Mouse (Mus musculus): Measurements from ENCODE around the gene Tbl3. TPM values are rescaled to one million over a fixed set of nuclear protein-coding genes. Genes with fewer than 3 reads are reported as not detected.
A peak's percentile ranks its signal among the peaks of the same experiment; 100 is the strongest.

The Tbl3 gene
- polyA plus RNA-seq, 1 experiment from 2014 or later, result 50.5 TPM

DNA sequence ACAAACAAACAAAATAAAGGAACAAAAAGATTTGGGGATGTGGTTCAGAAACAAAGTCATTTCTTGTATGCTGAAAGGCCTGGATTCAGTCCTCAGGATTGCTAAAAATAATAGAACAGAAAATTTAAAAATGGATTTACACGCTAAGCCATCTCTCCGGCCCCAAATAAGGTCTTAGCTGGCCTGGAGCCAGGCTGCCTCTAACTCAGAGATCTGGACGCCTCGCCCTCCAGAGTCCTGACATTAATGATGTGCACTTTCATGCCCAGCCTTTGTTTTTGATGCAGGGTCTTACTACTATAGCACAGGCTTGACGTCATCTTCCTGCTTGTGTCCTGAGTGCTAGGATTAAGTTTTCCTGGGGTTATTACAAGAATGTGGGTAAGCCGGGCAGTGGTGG lies 21.6 kb upstream of the Tbl3 start:
- Histone ChIP-seq H3K36me3 (ENCODE audit: insufficient read depth, low read length) (no peaks in the 10 kb centered on the region), H3K4me2 (ENCODE audit: low read length) (no peak overlapping the region), H3K9ac (ENCODE audit: low read depth, low read length) (no peak overlapping the region), H3K4me1 (replicated peaks; ENCODE audit: insufficient read depth, low read length) (no peaks in the 10 kb centered on the region), H3K27me3 (ENCODE audit: insufficient read depth, low read length) (no peaks in the 10 kb centered on the region), H3K9me3 (replicated peaks; ENCODE audit: low read length) (no peaks in the 10 kb centered on the region), H3K27ac (no peak overlapping the region), H3K4me3 (replicated peaks; ENCODE audit: low read depth, low read length) (no peak overlapping the region)
- WGBS, result 69% methylated on average over 6 of the region's 6 CpGs
- no peak for TF ChIP-seq CTCF (IDR thresholded peaks at IDR 0.05; ENCODE audit: low read depth)
- ATAC-seq (replicated peaks; ENCODE audit: low FRiP score, low read depth) (no peak), DNase-seq (ENCODE audit: low spot score) (no peak)

DNA sequence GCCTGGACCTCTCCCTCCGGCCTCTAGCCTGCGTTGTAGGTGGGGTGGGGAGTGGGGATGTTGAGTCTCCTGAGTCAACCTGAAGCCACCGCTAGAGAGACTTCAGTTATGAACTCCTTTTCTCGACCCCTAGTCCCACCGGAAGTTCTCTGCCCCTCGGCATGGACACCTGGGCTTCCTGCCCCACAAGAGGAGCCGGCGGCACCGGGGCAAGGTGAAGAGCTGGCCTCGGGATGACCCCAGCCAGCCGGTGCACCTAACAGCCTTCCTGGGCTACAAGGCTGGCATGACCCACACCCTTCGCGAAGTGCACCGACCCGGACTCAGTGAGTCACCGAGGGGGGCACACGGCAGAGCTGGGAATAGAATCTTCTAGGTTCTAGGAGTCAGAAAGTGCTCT lies 20.7 kb upstream of the Tbl3 start:
- ATAC-seq (replicated peaks; ENCODE audit: low FRiP score, low read depth), result no peak
- no peaks in the 10 kb centered on the region for H3K27me3 ChIP-seq (ENCODE audit: insufficient read depth, low read length)
- no peaks in the 10 kb centered on the region for H3K9me3 ChIP-seq (replicated peaks; ENCODE audit: low read length)
- no peak overlapping the region for H3K9ac ChIP-seq (ENCODE audit: low read depth, low read length)
- H3K4me2 ChIP-seq (ENCODE audit: low read length), result no peak overlapping the region
- H3K4me1 ChIP-seq (replicated peaks; ENCODE audit: insufficient read depth, low read length), result no peaks in the 10 kb centered on the region
- TF ChIP-seq CTCF (IDR thresholded peaks at IDR 0.05; ENCODE audit: low read depth), result no peak
- H3K27ac ChIP-seq, result no peak overlapping the region
- no peak overlapping the region for H3K4me3 ChIP-seq (replicated peaks; ENCODE audit: low read depth, low read length)
- H3K36me3 ChIP-seq (ENCODE audit: insufficient read depth, low read length), result no peaks in the 10 kb centered on the region
- DNase-seq (ENCODE audit: low spot score), result no peak
- WGBS, result 66% methylated on average over 17 of the region's 17 CpGs

DNA sequence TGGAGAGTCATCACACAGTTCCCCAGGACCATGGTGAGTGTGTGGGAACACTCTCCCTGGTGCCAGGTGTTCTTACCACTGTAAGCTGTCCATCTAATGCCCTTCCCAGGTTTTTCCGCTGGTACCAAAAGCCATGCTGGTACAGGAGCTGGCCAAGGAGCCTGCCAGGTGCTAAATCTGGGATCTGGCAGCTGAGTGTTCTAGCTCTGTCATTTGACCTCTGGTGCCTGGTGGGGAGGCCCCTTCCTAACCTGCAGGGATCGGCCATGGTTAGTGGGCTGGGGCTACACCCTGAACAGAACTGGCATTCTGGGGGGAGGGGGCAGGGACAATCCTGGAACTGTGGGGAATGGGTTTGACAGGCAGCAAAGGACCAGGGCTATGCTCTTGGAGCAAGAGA lies 20.2 kb upstream of the Tbl3 start, which contains the start of gene Rpl3l:
Gene Rpl3l (plus strand): TSS at position 203 of the 400 bp plus-strand sequence.
- Histone ChIP-seq H3K27ac (no peak within 1 kb of the TSS), H3K4me2 (ENCODE audit: low read length) (no peak within 1 kb of the TSS), H3K9me3 (replicated peaks; ENCODE audit: low read length) (no peaks in the 10 kb centered on the region), H3K4me3 (replicated peaks; ENCODE audit: low read depth, low read length) (no peak within 1 kb of the TSS), H3K27me3 (ENCODE audit: insufficient read depth, low read length) (no peaks in the 10 kb centered on the region), H3K36me3 (ENCODE audit: insufficient read depth, low read length) (0 out of 2 replicates have a peak, but pooled peaks cover under 1% of the 10 kb centered on the region), H3K4me1 (replicated peaks; ENCODE audit: insufficient read depth, low read length) (no peaks in the 10 kb centered on the region), H3K9ac (ENCODE audit: low read depth, low read length) (no peak within 1 kb of the TSS)
- WGBS, result 49% methylated on average over 2 of the region's 2 CpGs
- no peak for DNase-seq (ENCODE audit: low spot score)
- no peak for TF ChIP-seq CTCF (IDR thresholded peaks at IDR 0.05; ENCODE audit: low read depth)
- no peak for ATAC-seq (replicated peaks; ENCODE audit: low FRiP score, low read depth)

DNA sequence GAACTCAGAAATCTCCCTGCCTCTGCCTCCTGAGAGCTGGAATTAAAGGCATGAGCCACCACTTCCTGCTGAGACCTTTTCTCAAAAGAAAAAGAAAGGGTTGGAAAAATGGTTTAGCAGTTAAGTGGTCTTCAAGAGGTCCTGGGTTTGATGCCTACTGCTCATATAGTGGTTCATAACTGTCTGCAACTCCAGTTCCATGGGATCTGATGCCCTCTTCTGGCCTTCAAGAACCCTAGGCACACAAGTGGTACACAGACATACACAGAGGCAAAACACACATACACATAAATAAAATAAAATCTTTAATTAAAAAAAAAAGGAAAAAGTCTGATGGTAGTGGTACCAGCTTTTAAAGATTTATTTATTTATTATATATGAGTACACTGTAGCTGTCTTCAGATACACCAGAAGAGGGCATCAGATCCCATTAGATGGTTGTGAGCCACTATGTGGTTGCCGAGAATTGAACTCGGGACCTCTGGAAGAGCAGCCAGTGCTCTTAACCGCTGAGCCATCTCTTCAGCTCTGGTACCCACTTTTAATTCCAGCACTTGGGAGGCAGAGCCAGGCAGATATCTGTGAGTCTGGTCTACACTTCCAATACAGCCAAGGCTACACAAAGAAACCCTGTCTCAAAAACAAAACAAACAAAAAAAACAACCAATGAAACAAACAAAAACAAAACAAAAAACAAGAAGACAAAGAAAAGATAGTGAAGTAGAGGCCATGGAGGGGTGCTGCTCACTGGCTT lies 18.4 kb upstream of the Tbl3 start:
- DNase-seq (ENCODE audit: low spot score) (no peak), ATAC-seq (replicated peaks; ENCODE audit: low FRiP score, low read depth) (no peak)
- H3K4me1 ChIP-seq (replicated peaks; ENCODE audit: insufficient read depth, low read length), result peaks cover 8% of the 10 kb centered on the region
- H3K27ac ChIP-seq, result no peak overlapping the region
- no peak overlapping the region for H3K4me3 ChIP-seq (replicated peaks; ENCODE audit: low read depth, low read length)
- 0 out of 2 replicates have a peak, but pooled peaks have one; percentile 25 for TF ChIP-seq CTCF (IDR thresholded peaks at IDR 0.05; ENCODE audit: low read depth)
- peaks cover 15% of the 10 kb centered on the region; the same call in 1 of the 2 replicates for H3K36me3 ChIP-seq (ENCODE audit: insufficient read depth, low read length)
- no peak overlapping the region for H3K4me2 ChIP-seq (ENCODE audit: low read length)
- no peaks in the 10 kb centered on the region for H3K9me3 ChIP-seq (replicated peaks; ENCODE audit: low read length)
- no peaks in the 10 kb centered on the region for H3K27me3 ChIP-seq (ENCODE audit: insufficient read depth, low read length)
- H3K9ac ChIP-seq (ENCODE audit: low read depth, low read length), result no peak overlapping the region
- 84% methylated on average over 3 of the region's 3 CpGs for WGBS

DNA sequence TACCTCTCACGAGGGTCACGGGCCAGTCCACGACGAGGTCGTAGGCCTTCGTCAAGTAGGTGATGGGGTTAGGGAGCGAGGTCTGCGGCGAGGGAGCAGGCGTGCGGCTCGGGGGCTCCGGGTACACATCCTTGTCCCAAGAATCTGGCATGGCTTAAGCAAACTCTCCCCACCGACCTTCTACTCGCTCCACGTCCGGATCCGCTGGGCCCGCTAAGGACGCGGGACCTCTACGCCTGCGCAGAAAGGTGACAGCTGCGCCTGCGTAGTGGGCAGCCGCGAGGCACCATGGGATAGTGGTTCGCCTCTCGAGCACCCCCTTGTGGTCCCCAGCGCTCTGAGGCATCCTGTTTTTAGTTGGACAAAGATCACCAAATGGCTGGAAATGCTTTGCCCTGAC lies 16.7 kb upstream of the Tbl3 start, which contains the start of gene Ndufb10:
Gene Ndufb10 (minus strand): TSS at position 295 of the 400 bp plus-strand sequence.
- peak; percentile 65 for ATAC-seq (replicated peaks; ENCODE audit: low FRiP score, low read depth)
- Histone ChIP-seq H3K36me3 (ENCODE audit: insufficient read depth, low read length) (peaks cover 15% of the 10 kb centered on the region; the same call in 1 of the 2 replicates), H3K9me3 (replicated peaks; ENCODE audit: low read length) (no peaks in the 10 kb centered on the region), H3K27ac (peak within 1 kb of the TSS; percentile 91), H3K4me1 (replicated peaks; ENCODE audit: insufficient read depth, low read length) (peaks cover 8% of the 10 kb centered on the region), H3K4me3 (replicated peaks; ENCODE audit: low read depth, low read length) (peak within 1 kb of the TSS; percentile 88), H3K27me3 (ENCODE audit: insufficient read depth, low read length) (no peaks in the 10 kb centered on the region), H3K4me2 (ENCODE audit: low read length) (peak within 1 kb of the TSS; percentile 90), H3K9ac (ENCODE audit: low read depth, low read length) (peak within 1 kb of the TSS; percentile 92)
- DNase-seq (ENCODE audit: low spot score), result peak; percentile 98
- peak; percentile 98 for TF ChIP-seq CTCF (IDR thresholded peaks at IDR 0.05; ENCODE audit: low read depth)
- WGBS, result 0% methylated on average over 30 of the region's 30 CpGs

DNA sequence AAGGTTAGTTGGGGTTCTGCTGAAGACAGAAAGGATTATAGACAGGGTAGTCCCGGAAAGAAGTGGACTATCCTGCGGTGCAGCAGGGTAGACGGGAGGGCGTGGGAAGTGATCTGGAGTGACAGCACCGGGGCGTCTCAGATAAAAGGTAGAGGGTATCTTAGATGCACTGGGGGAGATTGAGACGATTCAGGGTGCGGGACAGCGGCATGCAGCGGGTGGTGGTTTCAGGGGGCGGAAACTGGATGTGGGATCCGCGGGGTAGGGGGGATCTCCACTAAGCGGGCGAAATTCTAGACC lies 16.4 kb upstream of the Tbl3 start:
- Histone ChIP-seq H3K4me2 (ENCODE audit: low read length) (peak overlapping the region; percentile 90), H3K4me1 (replicated peaks; ENCODE audit: insufficient read depth, low read length) (peaks cover 8% of the 10 kb centered on the region), H3K4me3 (replicated peaks; ENCODE audit: low read depth, low read length) (peak overlapping the region; percentile 88), H3K27ac (peak overlapping the region; percentile 91), H3K9ac (ENCODE audit: low read depth, low read length) (peak overlapping the region; percentile 92), H3K36me3 (ENCODE audit: insufficient read depth, low read length) (peaks cover 15% of the 10 kb centered on the region; the same call in 1 of the 2 replicates), H3K9me3 (replicated peaks; ENCODE audit: low read length) (no peaks in the 10 kb centered on the region), H3K27me3 (ENCODE audit: insufficient read depth, low read length) (no peaks in the 10 kb centered on the region)
- WGBS, result 1% methylated on average over 15 of the region's 15 CpGs
- ATAC-seq (replicated peaks; ENCODE audit: low FRiP score, low read depth) (no peak), DNase-seq (ENCODE audit: low spot score) (peak; percentile 31)
- no peak for TF ChIP-seq CTCF (IDR thresholded peaks at IDR 0.05; ENCODE audit: low read depth)
